Mouse (Mus musculus) CH12F3 (cell line): ENCODE results near the gene Smo.
"Not testable (repeated sequence)": the region's sequence is repeated elsewhere in the genome, so short reads cannot be mapped to it uniquely, and the experiment has no call there.

Experiments
- in situ Hi-C: fragments of 300-500 bp; cut with MboI; formaldehyde crosslinking; loops from 2 replicates; pipeline ENCODE4 v1.14.3; 2020; ENCODE audit warnings: low sequenced_read_pairs

Gene Smo

GRCm38 (mm10) chr6:29726576-29727200 lies 8.6 kb upstream of the Smo start:
- in situ Hi-C loops: no loop called here

GRCm38 (mm10) chr6:29728035-29728434 lies 7.3 kb upstream of the Smo start:
- in situ Hi-C loops: no loop called here

GRCm38 (mm10) chr6:29729491-29729890 lies 5.8 kb upstream of the Smo start:
- in situ Hi-C loops: no loop called here

- in situ Hi-C loops: no loop called here
Observed at GRCm38 (mm10) chr6:29735689-29736451, 567 bp downstream of the Smo start.

GRCm38 (mm10) chr6:29736610-29737458 lies 1.5 kb downstream of the Smo start:
- in situ Hi-C loops: no loop called here

GRCm38 (mm10) chr6:29751466-29752152 lies 16.3 kb downstream of the Smo start:
- in situ Hi-C loops: no loop called here

- in situ Hi-C loops: no loop called here
Observed at GRCm38 (mm10) chr6:29753336-29753735, 18.0 kb downstream of the Smo start.

GRCm38 (mm10) chr6:29756001-29756400 lies 20.7 kb downstream of the Smo start:
- in situ Hi-C loops: no loop called here

- in situ Hi-C loops: no loop called here
Observed at GRCm38 (mm10) chr6:29756476-29756875, 21.2 kb downstream of the Smo start.

GRCm38 (mm10) chr6:29758417-29758816 lies 23.1 kb downstream of the Smo start:
- in situ Hi-C loops: no loop called here

GRCm38 (mm10) chr6:29759012-29759679 lies 23.8 kb downstream of the Smo start:
- in situ Hi-C loops: no loop called here

GRCm38 (mm10) chr6:29760397-29760796 lies 25.1 kb downstream of the Smo start:
- in situ Hi-C loops: not testable (repeated sequence)

- in situ Hi-C loops: no loop called here
Observed at GRCm38 (mm10) chr6:29761282-29761681, 26.0 kb downstream of the Smo start.

- in situ Hi-C loops: no loop called here
Observed at GRCm38 (mm10) chr6:29762524-29762923, 27.2 kb downstream of the Smo start.

- in situ Hi-C loops: no loop called here
Observed at GRCm38 (mm10) chr6:29766874-29767273, 31.6 kb downstream of the Smo start.

- in situ Hi-C loops: no loop called here
Observed at GRCm38 (mm10) chr6:29767813-29768660, 32.7 kb downstream of the Smo start, which contains the start of gene Ahcyl2. Ahcyl2 (plus strand) TSS chr6:29768011.

GRCm38 (mm10) chr6:29768791-29769441 lies 33.6 kb downstream of the Smo start:
- in situ Hi-C loops: no loop called here

- in situ Hi-C loops: no loop called here
Observed at GRCm38 (mm10) chr6:29770672-29771321, 35.5 kb downstream of the Smo start.
